Mouse (Mus musculus) forebrain, postnatal 0 days (tissue): ENCODE measurements at regions not wholly inside any gene's neighbourhood (a gene's known extent, or its start where the extent isn't known, plus 50 kb on each side); places are given as distances from the start of the nearest gene placed in this dataset.
A peak's percentile ranks its signal among the peaks of the same experiment; 100 is the strongest.
"Not testable (repeated sequence)": the region's sequence is repeated elsewhere in the genome, so short reads cannot be mapped to it uniquely, and the experiment has no call there.

ENCODE experiments used
- ATAC-seq: fragments of 200-750 bp; cut with Nextera tagmentation; 2 replicates; pipeline ENCODE4 v1.8.0; 2017; ENCODE audit warnings: mild to moderate bottlenecking, moderate library complexity
- DNase-seq: peaks from one replicate; pipeline ENCODE4 v3.0.0-alpha.2; 2015
- H3K27ac ChIP-seq: fragments of 300-500 bp; sonication (generic); 2 replicates; pipeline ENCODE4 v1.5.1; 2014; ENCODE audit warnings: low read depth, mild to moderate bottlenecking, antibody characterized with exemption, low read length, moderate library complexity, mixed read lengths
- H3K27me3 ChIP-seq: fragments of 300-500 bp; sonication (generic); 2 replicates; pipeline ENCODE4 v1.6.1; 2014; ENCODE audit warnings: mild to moderate bottlenecking, low read length, mixed read lengths; ENCODE audit not compliant: insufficient read depth
- H3K36me3 ChIP-seq: fragments of 300-500 bp; sonication (generic); 2 replicates; pipeline ENCODE4 v1.6.1; 2014; ENCODE audit warnings: mild to moderate bottlenecking, moderate library complexity; ENCODE audit not compliant: insufficient read depth
- H3K4me1 ChIP-seq: fragments of 300-500 bp; sonication (generic); 2 replicates; pipeline ENCODE4 v1.6.1; 2014; ENCODE audit warnings: antibody characterized with exemption; ENCODE audit not compliant: insufficient read depth
- H3K4me2 ChIP-seq: fragments of 300-500 bp; sonication (generic); 2 replicates; pipeline ENCODE4 v1.6.1; 2014; ENCODE audit warnings: low read depth, mild to moderate bottlenecking, moderate library complexity
- H3K4me3 ChIP-seq: fragments of 300-500 bp; sonication (generic); 2 replicates; pipeline ENCODE4 v1.5.1; 2014; ENCODE audit warnings: low read depth, low read length, mixed read lengths
- H3K9ac ChIP-seq: fragments of 300-500 bp; sonication (generic); 2 replicates; pipeline ENCODE4 v1.6.1; 2014; ENCODE audit warnings: mild to moderate bottlenecking
- H3K9me3 ChIP-seq: fragments of 300-500 bp; sonication (generic); 2 replicates; pipeline ENCODE4 v1.6.1; 2016; ENCODE audit warnings: low read length
- CTCF ChIP-seq: sonication (generic); IDR thresholded peaks from 2 replicates; pipeline ENCODE4 v1.5.1; 2016; ENCODE audit warnings: antibody characterized with exemption, control low read depth, low read depth
- WGBS: fragments of 180-500 bp; shearing (Covaris S2); extraction: QIAGEN DNeasy Blood & Tissue Kit; methylation state at CpG from one replicate; pipeline ENCODE4 v1.1.7; 2014; 5-methylcytosine and 5-hydroxymethylcytosine counted together

DNA sequence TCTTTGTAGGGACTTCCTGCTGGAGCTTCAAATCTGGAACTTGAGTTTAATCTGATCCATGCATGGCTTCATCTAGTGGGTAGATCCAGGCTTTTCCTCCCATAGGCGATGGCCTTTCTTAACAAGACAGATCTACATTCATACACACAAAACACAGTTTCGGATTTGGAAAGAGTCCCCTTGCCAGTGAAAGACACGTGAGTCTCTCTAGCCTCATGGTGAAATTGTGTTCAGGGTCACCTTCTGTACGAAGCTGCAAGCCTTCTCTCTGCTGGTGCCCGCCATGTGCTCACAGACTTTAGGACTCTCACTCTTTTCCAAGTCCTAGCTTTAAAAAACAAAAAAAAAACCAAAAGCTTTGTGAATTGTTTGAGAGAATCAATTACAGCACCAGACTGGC is 51.4 kb upstream of the Dlx2 start:
- no peak overlapping the region for H3K27ac ChIP-seq
- ATAC-seq (no peak), DNase-seq (no peak)
- H3K27me3 ChIP-seq: no peaks in the 10 kb centered on the region
- no peak overlapping the region for H3K9ac ChIP-seq
- TF ChIP-seq CTCF: no peak
- no peaks in the 10 kb centered on the region for H3K36me3 ChIP-seq
- no peaks in the 10 kb centered on the region for H3K4me1 ChIP-seq
- WGBS: 68% methylated on average over 5 of the region's 5 CpGs
- H3K9me3 ChIP-seq: no peaks in the 10 kb centered on the region
- no peak overlapping the region for H3K4me2 ChIP-seq
- H3K4me3 ChIP-seq: no peak overlapping the region

DNA sequence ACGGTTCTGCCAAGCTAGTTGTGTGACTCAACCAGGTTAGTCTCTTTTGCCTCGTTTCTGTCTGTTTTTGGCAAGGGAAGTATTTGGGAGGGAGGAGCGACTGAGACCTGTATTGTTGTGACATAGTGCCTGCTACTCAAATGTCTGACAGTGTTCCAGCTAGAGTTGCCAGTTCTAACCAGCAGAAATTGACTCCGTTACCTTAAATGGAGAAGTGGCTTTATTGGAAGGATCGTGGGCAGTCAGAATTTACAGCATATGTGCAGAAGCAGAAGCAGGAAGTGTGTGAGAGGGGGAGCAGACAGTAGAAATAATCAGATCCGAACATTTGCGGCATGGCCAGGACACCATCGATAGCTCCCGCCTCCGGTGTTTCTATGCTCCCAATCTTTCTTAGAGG is 51.8 kb upstream of the Dlx2 start:
- no peak overlapping the region for H3K27ac ChIP-seq
- no peak overlapping the region for H3K9ac ChIP-seq
- H3K4me3 ChIP-seq: no peak overlapping the region
- H3K4me2 ChIP-seq: peak overlapping the region; percentile 31
- no peaks in the 10 kb centered on the region for H3K4me1 ChIP-seq
- TF ChIP-seq CTCF: no peak
- DNase-seq (no peak), ATAC-seq (peak; percentile 32; the same call in 1 of the 2 replicates)
- H3K36me3 ChIP-seq: no peaks in the 10 kb centered on the region
- WGBS: 47% methylated on average over 10 of the region's 10 CpGs
- no peaks in the 10 kb centered on the region for H3K9me3 ChIP-seq
- H3K27me3 ChIP-seq: no peaks in the 10 kb centered on the region

DNA sequence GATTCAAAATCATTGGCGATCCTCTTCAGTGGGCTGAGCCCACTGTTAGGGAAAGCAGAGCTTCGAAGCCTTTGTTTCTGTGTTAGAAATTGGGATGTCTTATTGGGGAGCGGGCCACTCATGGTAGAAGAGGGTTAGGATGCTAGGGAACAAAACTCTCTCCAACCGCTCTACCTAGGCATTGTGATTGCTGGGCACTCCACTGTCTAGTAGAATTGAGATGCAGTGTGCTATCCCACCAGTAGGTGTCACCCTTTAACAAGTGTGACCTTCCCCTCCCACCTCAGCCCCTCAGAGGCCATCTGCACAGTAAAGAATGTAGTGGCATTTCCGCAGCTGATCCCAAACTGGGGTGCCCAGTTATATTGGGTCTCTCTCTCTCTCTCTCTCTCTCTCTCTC is 52.2 kb upstream of the Dlx2 start:
- DNase-seq (peak; percentile 88), ATAC-seq (peak; percentile 91)
- Histone ChIP-seq H3K9ac (no peak overlapping the region), H3K9me3 (no peaks in the 10 kb centered on the region), H3K4me2 (peak overlapping the region; percentile 31), H3K27me3 (no peaks in the 10 kb centered on the region), H3K27ac (no peak overlapping the region), H3K4me1 (no peaks in the 10 kb centered on the region), H3K4me3 (no peak overlapping the region), H3K36me3 (no peaks in the 10 kb centered on the region)
- WGBS: 14% methylated on average over 5 of the region's 5 CpGs
- TF ChIP-seq CTCF: peak; percentile 95

DNA sequence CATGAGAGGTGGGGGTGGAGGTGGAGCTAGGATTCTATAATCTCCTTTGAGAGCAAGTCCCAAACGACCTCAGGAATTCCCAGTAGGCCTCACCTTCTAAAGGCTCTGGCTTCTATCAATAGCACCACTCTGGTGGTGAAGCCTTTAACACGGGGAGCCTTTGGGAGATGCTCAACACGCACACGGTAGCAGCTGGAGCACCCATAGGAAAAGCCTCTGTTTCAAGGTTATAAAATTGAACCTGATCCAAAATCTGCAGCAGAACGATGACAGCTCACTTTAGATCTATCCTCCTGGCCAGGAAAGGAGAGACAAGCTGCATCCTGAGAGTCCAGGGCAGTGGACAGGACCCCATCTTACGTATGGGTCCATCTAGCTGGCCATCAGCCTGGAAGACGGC is 53.7 kb upstream of the Dlx2 start:
- no peak for TF ChIP-seq CTCF
- Histone ChIP-seq H3K27ac (no peak overlapping the region), H3K36me3 (no peaks in the 10 kb centered on the region), H3K9me3 (no peaks in the 10 kb centered on the region), H3K27me3 (no peaks in the 10 kb centered on the region), H3K9ac (no peak overlapping the region), H3K4me1 (no peaks in the 10 kb centered on the region), H3K4me2 (no peak overlapping the region), H3K4me3 (no peak overlapping the region)
- DNase-seq (no peak), ATAC-seq (no peak)
- WGBS: 63% methylated on average over 7 of the region's 7 CpGs

DNA sequence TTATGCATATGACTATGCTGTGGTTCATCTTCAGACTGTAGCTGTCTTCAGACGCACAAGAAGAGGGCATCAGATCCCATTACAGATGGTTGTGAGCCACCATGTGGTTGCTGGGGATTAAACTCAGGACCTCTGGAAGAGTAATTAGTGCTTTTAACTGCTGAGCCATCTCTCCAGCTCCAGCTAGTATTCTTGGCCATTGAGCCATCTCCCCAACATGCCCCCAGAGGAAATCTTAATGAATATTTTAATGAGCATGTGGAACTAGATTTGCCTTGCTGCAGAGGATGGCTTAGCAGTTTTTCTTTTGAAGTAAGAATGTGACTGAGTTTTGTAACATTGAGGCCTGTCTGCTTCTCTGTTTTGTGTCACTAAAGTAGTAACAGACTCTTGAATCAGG is 54.4 kb upstream of the Dlx2 start:
- DNase-seq: no peak
- H3K4me2 ChIP-seq: no peak overlapping the region

DNA sequence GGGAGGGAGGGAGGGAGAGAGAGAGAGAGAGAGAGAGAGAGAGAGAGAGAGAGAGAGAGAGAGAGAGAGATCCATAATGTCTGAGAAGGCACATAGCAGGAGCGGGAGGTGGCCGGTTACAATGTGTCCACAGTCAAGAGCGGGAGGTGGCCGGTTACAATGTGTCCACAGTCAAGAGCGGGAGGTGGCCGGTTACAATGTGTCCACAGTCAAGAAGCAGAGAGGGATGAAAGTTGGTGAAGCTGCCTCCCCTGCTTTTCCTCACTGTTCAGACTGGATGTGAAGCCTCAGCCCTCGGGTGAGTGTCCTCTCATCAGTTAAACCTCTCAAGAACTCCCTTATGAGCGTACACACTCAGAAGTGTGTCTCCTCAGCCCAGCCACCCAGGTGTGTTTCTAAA is 57.2 kb upstream of the Dlx2 start:
- not testable (repeated sequence) for H3K27ac ChIP-seq, ATAC-seq, H3K4me3 ChIP-seq, H3K9ac ChIP-seq, H3K36me3 ChIP-seq, H3K4me2 ChIP-seq, H3K27me3 ChIP-seq, DNase-seq, H3K9me3 ChIP-seq, H3K4me1 ChIP-seq
- 97% methylated on average over 8 of the region's 8 CpGs for WGBS

More for the DNA sequence above, 54.4 kb upstream of the Dlx2 start:
- no peak overlapping the region for H3K4me3 ChIP-seq
- no peaks in the 10 kb centered on the region for H3K27me3 ChIP-seq
- H3K9ac ChIP-seq: no peak overlapping the region
- 47% methylated on average over 1 of the region's 1 CpGs for WGBS
- no peak for TF ChIP-seq CTCF
- H3K4me1 ChIP-seq: no peaks in the 10 kb centered on the region
- no peak for ATAC-seq
- no peak overlapping the region for H3K27ac ChIP-seq
- no peaks in the 10 kb centered on the region for H3K9me3 ChIP-seq
- no peaks in the 10 kb centered on the region for H3K36me3 ChIP-seq

DNA sequence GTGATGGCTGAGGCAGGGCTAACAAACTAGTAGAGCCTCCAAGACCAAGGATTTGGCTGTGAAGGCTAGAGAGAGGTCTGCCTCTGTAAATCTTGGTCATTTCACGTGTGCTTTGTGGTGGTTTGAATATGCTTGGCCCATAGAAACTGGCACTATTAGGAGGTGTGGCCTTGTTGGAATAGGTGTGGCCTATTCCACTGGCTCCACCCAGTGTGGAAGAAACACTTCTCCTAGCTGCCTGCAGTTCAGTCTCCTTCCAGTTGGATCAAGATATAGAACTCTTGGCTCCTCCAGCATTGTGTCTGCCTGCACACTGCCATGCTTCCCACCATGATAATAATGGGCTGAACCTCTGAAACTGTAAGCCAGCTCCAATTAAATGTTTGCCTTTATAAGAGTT is 59.1 kb upstream of the Dlx2 start:
- H3K9ac ChIP-seq: no peak overlapping the region
- ATAC-seq (no peak), DNase-seq (no peak)
- H3K4me3 ChIP-seq: no peak overlapping the region
- 83% methylated on average over 1 of the region's 1 CpGs for WGBS
- no peaks in the 10 kb centered on the region for H3K27me3 ChIP-seq
- no peak overlapping the region for H3K27ac ChIP-seq
- H3K36me3 ChIP-seq: no peaks in the 10 kb centered on the region
- no peak overlapping the region for H3K4me2 ChIP-seq
- H3K9me3 ChIP-seq: no peaks in the 10 kb centered on the region
- TF ChIP-seq CTCF: no peak
- H3K4me1 ChIP-seq: peaks cover 8% of the 10 kb centered on the region; the same call in 1 of the 2 replicates

DNA sequence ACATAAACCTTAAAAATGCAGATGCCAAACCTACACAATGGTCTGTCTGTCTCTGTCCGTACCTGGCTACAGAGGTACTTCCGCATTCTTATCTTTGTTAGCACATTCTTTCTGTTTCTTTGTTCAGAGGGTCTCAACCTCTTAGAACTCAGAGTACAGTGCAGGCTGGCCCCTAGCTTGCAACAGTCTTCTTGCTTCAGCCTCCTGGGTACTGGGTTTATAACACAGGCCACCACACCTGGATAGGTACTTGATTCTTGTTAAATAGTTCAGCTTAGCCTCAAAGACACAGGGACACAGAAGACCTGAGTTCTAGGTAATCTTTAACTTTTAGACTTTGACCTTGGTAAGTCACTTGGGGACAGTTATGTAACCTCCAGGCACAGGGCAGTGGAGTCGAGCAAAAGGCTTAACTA is 60.5 kb upstream of the Dlx2 start:
- Histone ChIP-seq H3K27ac (no peak overlapping the region), H3K27me3 (no peaks in the 10 kb centered on the region), H3K4me2 (no peak overlapping the region), H3K9ac (no peak overlapping the region), H3K36me3 (no peaks in the 10 kb centered on the region), H3K4me3 (no peak overlapping the region), H3K4me1 (peaks cover 8% of the 10 kb centered on the region; the same call in 1 of the 2 replicates), H3K9me3 (no peaks in the 10 kb centered on the region)
- WGBS: 91% methylated on average over 3 of the region's 3 CpGs
- no peak for TF ChIP-seq CTCF
- ATAC-seq: no peak
- no peak for DNase-seq
